Mouse (Mus musculus): Measurements from ENCODE around the gene E030025P04Rik. TPM values are rescaled to one million over a fixed set of nuclear protein-coding genes. Genes with fewer than 3 reads are reported as not detected.

The E030025P04Rik gene
- total RNA-seq, 1 experiment from 2014 or later: not detected

DNA sequence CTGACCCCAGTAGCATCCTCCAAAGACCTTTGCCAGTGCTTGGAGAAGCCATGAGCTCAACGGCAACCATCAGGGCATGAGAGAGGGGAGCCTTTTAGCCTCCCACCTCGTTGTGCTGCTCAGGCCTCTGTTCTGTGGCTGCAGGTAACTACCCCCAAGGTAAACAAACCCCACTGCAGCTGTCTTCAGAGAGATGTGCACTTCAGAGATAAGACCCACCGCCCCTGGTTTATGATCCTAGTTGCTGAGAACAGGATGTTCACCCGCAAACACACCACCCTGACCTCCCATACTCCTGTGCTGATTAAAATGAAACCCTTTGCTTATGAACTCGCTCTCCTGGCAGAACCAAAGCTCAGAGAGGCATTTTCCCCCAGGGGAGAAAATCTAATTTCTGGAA is 38.0 kb downstream of the E030025P04Rik start:
- ATAC-seq (replicated peaks; ENCODE audit: low read depth, poor library complexity, severe bottlenecking): no peak

- no peak for ATAC-seq (replicated peaks; ENCODE audit: low read depth, poor library complexity, severe bottlenecking)
Observed at GRCm38 (mm10) chr11:109103386-109103785, 40.8 kb downstream of the E030025P04Rik start.

GRCm38 (mm10) chr11:109102646-109103045 is 41.5 kb downstream of the E030025P04Rik start:
- ATAC-seq (replicated peaks; ENCODE audit: low read depth, poor library complexity, severe bottlenecking): no peak

- no peak for ATAC-seq (replicated peaks; ENCODE audit: low read depth, poor library complexity, severe bottlenecking)
Observed at GRCm38 (mm10) chr11:109100266-109100665, 43.9 kb downstream of the E030025P04Rik start.

GRCm38 (mm10) chr11:109091821-109092220 is 52.3 kb downstream of the E030025P04Rik start:
- ATAC-seq (replicated peaks; ENCODE audit: low read depth, poor library complexity, severe bottlenecking): no peak

Other genes starting within 250 kb of the E030025P04Rik start
- gene Axin2, start 224.0 kb downstream of the E030025P04Rik start, total RNA-seq (2017): 0.73 and 1.9 TPM in 2 replicates
- gene Rgs9, start 153.8 kb upstream of the E030025P04Rik start, total RNA-seq (2017): 0.10 and 0.14 TPM in 2 replicates
- gene Gna13, start 218.5 kb upstream of the E030025P04Rik start, total RNA-seq (2017): 43.8 and 49.6 TPM in 2 replicates